Comparison of ENCODE assay signal across 8 mouse cellular contexts in the genomic region with DNA sequence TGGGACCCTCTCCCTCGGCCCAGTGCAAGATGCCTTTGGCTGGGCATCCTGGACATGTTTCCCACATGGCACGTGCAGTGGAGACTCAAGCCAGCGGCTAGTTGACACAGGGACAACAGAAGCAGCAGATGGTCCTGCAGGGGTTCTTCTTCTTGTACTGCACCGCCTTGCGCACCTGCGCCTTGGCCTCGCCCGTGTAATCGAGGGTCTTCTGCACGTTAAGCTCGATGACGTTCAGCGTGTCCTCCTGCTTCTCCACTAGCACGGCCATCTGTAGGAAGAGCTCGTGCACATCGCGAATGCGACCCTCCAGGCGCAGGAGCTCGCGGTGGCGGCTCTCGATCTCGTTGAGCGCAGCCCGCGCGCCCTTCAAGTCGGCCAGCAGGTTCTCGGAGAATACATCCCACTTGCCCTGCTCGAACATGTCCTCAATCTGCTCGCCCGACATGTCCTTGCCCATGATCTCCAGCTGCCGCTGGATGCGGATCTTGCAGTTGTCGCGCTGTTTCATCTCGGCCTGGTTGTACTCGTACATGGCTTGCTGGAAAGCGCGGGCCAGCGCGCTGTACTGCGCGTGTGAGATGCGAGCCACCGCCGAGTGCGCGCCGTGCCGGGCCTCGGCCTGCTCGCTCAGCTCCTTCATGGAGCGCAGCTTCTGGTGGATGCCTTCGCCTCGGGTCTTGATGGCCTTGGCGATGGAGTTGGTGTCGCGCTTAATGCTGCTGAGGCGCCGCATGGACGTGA. TPM values are rescaled to one million over a fixed set of nuclear protein-coding genes. Genes with fewer than 3 reads are reported as not detected.
DNase-seq lines count a peak whose midpoint lies in the region; ATAC-seq and TF ChIP-seq lines count a peak whose summit lies in the region.

No protein-coding gene starts in this region.

- peak overlapping the region; percentile 74 for H3K4me3 ChIP-seq in E14TG2a.4 (replicated peaks; ENCODE audit: low read length)
- peak overlapping the region; percentile 52 for H3K4me3 ChIP-seq in forebrain, embryonic 10.5 days
- peak overlapping the region; percentile 41 for H3K4me3 ChIP-seq in hindbrain, embryonic 16.5 days (ENCODE audit: low read length)
- peak overlapping the region; percentile 46 for H3K4me3 ChIP-seq in limb, embryonic 12.5 days (replicated peaks)
- peak overlapping the region; percentile 46 for H3K4me3 ChIP-seq in neural tube, embryonic 13.5 days

- no peaks in the 10 kb centered on the region for H3K36me3 ChIP-seq in E14TG2a.4 (ENCODE audit: insufficient read depth, low read length)
- H3K36me3 ChIP-seq in forebrain, embryonic 10.5 days (replicated peaks), result no peaks in the 10 kb centered on the region
- H3K36me3 ChIP-seq in hindbrain, embryonic 16.5 days (ENCODE audit: control insufficient read depth, insufficient read depth, low read length), result no peaks in the 10 kb centered on the region
- H3K36me3 ChIP-seq in limb, embryonic 12.5 days, result no peaks in the 10 kb centered on the region
- no peaks in the 10 kb centered on the region for H3K36me3 ChIP-seq in neural tube, embryonic 13.5 days

- H3K27me3 ChIP-seq in E14TG2a.4 (ENCODE audit: insufficient read depth, low read length), result peaks cover 64% of the 10 kb centered on the region
- H3K27me3 ChIP-seq in forebrain, embryonic 10.5 days (ENCODE audit: poor library complexity, severe bottlenecking), result peaks cover 61% of the 10 kb centered on the region
- H3K27me3 ChIP-seq in hindbrain, embryonic 16.5 days (replicated peaks; ENCODE audit: control insufficient read depth, insufficient read depth, low read length), result no peaks in the 10 kb centered on the region
- H3K27me3 ChIP-seq in limb, embryonic 12.5 days, result peaks cover 47% of the 10 kb centered on the region
- H3K27me3 ChIP-seq in neural tube, embryonic 13.5 days, result peaks cover 37% of the 10 kb centered on the region

- H3K27ac ChIP-seq in forebrain, embryonic 10.5 days, result peak overlapping the region; percentile 45
- peak overlapping the region; percentile 19; the same call in 1 of the 2 replicates for H3K27ac ChIP-seq in hindbrain, embryonic 16.5 days (ENCODE audit: low read depth, low read length)
- H3K27ac ChIP-seq in limb, embryonic 12.5 days, result no peak overlapping the region
- no peak overlapping the region for H3K27ac ChIP-seq in neural tube, embryonic 13.5 days (replicated peaks)

- H3K9ac ChIP-seq in hindbrain, embryonic 16.5 days (ENCODE audit: low read depth, low read length), result peak overlapping the region; percentile 63
- H3K9ac ChIP-seq in limb, embryonic 12.5 days (replicated peaks), result peak overlapping the region; percentile 45
- H3K9ac ChIP-seq in neural tube, embryonic 13.5 days, result peak overlapping the region; percentile 68

- WGBS in forebrain, embryonic 10.5 days, result 10% methylated on average over 63 of the region's 63 CpGs
- 5% methylated on average over 63 of the region's 63 CpGs for WGBS in hindbrain, embryonic 16.5 days
- WGBS in limb, embryonic 12.5 days, result 14% methylated on average over 63 of the region's 63 CpGs
- 9% methylated on average over 63 of the region's 63 CpGs for WGBS in neural tube, embryonic 13.5 days

- TF ChIP-seq CTCF in E14TG2a.4 (conservative IDR thresholded peaks at IDR 0.05; ENCODE audit: low read length), result no peak

- peak overlapping the region; percentile 65 for H3K4me2 ChIP-seq in hindbrain, embryonic 16.5 days (ENCODE audit: low read length)
- H3K4me2 ChIP-seq in limb, embryonic 12.5 days, result peak overlapping the region; percentile 71
- peak overlapping the region; percentile 65 for H3K4me2 ChIP-seq in neural tube, embryonic 13.5 days

- H3K9me3 ChIP-seq in E14TG2a.4 (ENCODE audit: low read length), result peaks cover 15% of the 10 kb centered on the region
- no peaks in the 10 kb centered on the region for H3K9me3 ChIP-seq in forebrain, embryonic 10.5 days
- H3K9me3 ChIP-seq in hindbrain, embryonic 16.5 days (ENCODE audit: control insufficient read depth, low read length), result no peaks in the 10 kb centered on the region
- no peaks in the 10 kb centered on the region for H3K9me3 ChIP-seq in limb, embryonic 12.5 days
- no peaks in the 10 kb centered on the region for H3K9me3 ChIP-seq in neural tube, embryonic 13.5 days

- peaks cover 10% of the 10 kb centered on the region for H3K4me1 ChIP-seq in E14TG2a.4 (replicated peaks; ENCODE audit: low read depth, low read length)
- peaks cover 15% of the 10 kb centered on the region for H3K4me1 ChIP-seq in forebrain, embryonic 10.5 days
- H3K4me1 ChIP-seq in hindbrain, embryonic 16.5 days (ENCODE audit: control insufficient read depth, insufficient read depth, low read depth, low read length), result peaks cover 7% of the 10 kb centered on the region
- peaks cover 4% of the 10 kb centered on the region for H3K4me1 ChIP-seq in limb, embryonic 12.5 days (replicated peaks)
- H3K4me1 ChIP-seq in neural tube, embryonic 13.5 days (replicated peaks), result peaks cover 12% of the 10 kb centered on the region

- peak; percentile 95 for ATAC-seq in hindbrain, embryonic 16.5 days
- peak; percentile 68; the same call in 1 of the 2 replicates for ATAC-seq in limb, embryonic 12.5 days (ENCODE audit: insufficient number of reproducible peaks, insufficient read depth, low FRiP score, low TSS enrichment, low read depth)
- peak; percentile 95 for ATAC-seq in neural tube, embryonic 13.5 days (ENCODE audit: low read depth)
- ATAC-seq in CD4-positive, CD25-positive, alpha-beta regulatory T cell, adult 4 months, result no peak

- peak; percentile 19 for DNase-seq in adrenal gland, postnatal 25 days
- no peak for DNase-seq in adrenal gland, adult (ENCODE audit: inconsistent age in 2 of 2, low spot score in 1 of 2)
- peak; percentile 44 for DNase-seq in forebrain, embryonic 10.5 days (ENCODE audit: extremely low spot score, low spot score)

RNA-seq across cellular contexts. Expression of gene Stx11, which starts 22.9 kb away (rescaled TPM):
- total RNA-seq in adrenal gland, postnatal 25 days (2021), result 13.1 and 16.1 TPM in 2 replicates
- polyA plus RNA-seq in forebrain, embryonic 10.5 days (2016; fragmentation: Nextera tagmentation; extraction: Ambion mirVana), result 1.4 and 1.8 TPM in 2 replicates
- 2.1 and 2.5 TPM in 2 replicates for polyA plus RNA-seq in hindbrain, embryonic 16.5 days (2015; fragmentation: Nextera tagmentation; extraction: Ambion mirVana)
- 1.8 and 2.9 TPM in 2 replicates for polyA plus RNA-seq in limb, embryonic 12.5 days (2016; fragmentation: Nextera tagmentation; extraction: Ambion mirVana)
- polyA plus RNA-seq in neural tube, embryonic 13.5 days (2015; fragmentation: Nextera tagmentation; extraction: Ambion mirVana), result 4.1 and 4.4 TPM in 2 replicates
- 10 to 100 TPM; 16.2 to 17.5 TPM for polyA plus RNA-seq in CD4-positive, CD25-positive, alpha-beta regulatory T cell, adult 4 months (2017; shearing (Covaris generic))

Comparison
In these comparisons a context has a peak if more than half of its experiments do, and no peak if none do; other contexts are left out.
1. DNase-seq: peak in adrenal gland, postnatal 25 days (single experiment) and forebrain, embryonic 10.5 days (single experiment); none in adrenal gland, adult (0 of 2).
2. H3K27ac ChIP-seq: peak in forebrain, embryonic 10.5 days (single experiment) and hindbrain, embryonic 16.5 days (single experiment); none in limb, embryonic 12.5 days (single experiment) and neural tube, embryonic 13.5 days (single experiment).
3. Peak in every context shown above with its lines, with median percentiles within 50 percentile points of each other: H3K4me3 ChIP-seq, H3K4me2 ChIP-seq and H3K9ac ChIP-seq.